15 mouse cellular contexts compared by ENCODE assay signal in the genomic region with DNA sequence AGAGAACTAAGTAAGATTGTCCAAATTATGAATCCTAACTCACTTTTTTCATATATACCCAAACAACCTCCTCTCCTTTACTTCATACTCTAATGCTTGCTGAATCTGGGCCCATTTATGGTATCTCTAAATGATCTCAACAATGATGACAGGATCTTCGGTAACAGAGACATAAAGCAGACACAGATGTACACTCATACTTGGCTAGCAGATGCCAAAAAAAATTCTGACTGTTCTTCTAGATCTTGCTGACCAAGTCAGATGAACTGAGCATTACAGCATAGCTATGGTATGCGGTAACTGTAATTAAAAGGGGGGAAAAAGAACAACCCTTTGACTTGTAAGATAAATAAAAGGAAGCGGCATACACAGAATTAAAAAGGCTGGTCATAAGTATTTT. TPM values are rescaled to one million over a fixed set of nuclear protein-coding genes. Genes with fewer than 3 reads are reported as not detected.
DNase-seq lines count a peak whose midpoint lies in the region; ATAC-seq lines count a peak whose summit lies in the region.
"Had no signal": no experiment of that assay in that cellular context is flagged by ENCODE, and none has a peak within 500 bp of the region (broad histone marks: within the 10 kb centered on the region; RNA-seq: fewer than 3 reads in every experiment).

No protein-coding gene starts in this region.

- no peak overlapping the region for H3K4me3 ChIP-seq in kidney, embryonic 14.5 days (ENCODE audit: low read length)
- H3K4me3 ChIP-seq in intestine, embryonic 14.5 days (ENCODE audit: low read depth, low read length), result no peak overlapping the region
- H3K4me3 ChIP-seq: embryonic facial prominence, embryonic 15.5 days; forebrain, embryonic 13.5 days had no signal

- intact Hi-C loops in left cerebral cortex, postnatal 10 days (cut with DNase I), result no loop called here

- H3K4me1 ChIP-seq in kidney, embryonic 14.5 days (ENCODE audit: control insufficient read depth, insufficient read depth, low read length), result no peaks in the 10 kb centered on the region
- H3K4me1 ChIP-seq in intestine, embryonic 14.5 days (replicated peaks; ENCODE audit: control insufficient read depth, insufficient read depth, low read length), result peaks cover 17% of the 10 kb centered on the region
- H3K4me1 ChIP-seq: forebrain, embryonic 13.5 days had no signal

- ATAC-seq in kidney, embryonic 14.5 days (ENCODE audit: low FRiP score, low TSS enrichment), result peak; percentile 64; the same call in 1 of the 2 replicates
- ATAC-seq in intestine, embryonic 14.5 days (replicated peaks; ENCODE audit: low FRiP score, low TSS enrichment, low read depth), result peak; percentile 84
- ATAC-seq: forebrain, embryonic 13.5 days; inflammation-experienced regulatory T-cells, adult 6 months had no signal

- H3K27ac ChIP-seq in kidney, embryonic 14.5 days (ENCODE audit: low read depth, low read length), result 0 out of 2 replicates have a peak overlapping the region, but pooled peaks have one; percentile 7
- peak overlapping the region; percentile 83 for H3K27ac ChIP-seq in intestine, embryonic 14.5 days (ENCODE audit: low read depth)
- H3K27ac ChIP-seq: embryonic facial prominence, embryonic 15.5 days; forebrain, embryonic 13.5 days had no signal

- H3K9ac ChIP-seq in kidney, embryonic 14.5 days (ENCODE audit: low read depth, low read length), result no peak overlapping the region
- no peak overlapping the region for H3K9ac ChIP-seq in intestine, embryonic 14.5 days (ENCODE audit: low read length)
- H3K9ac ChIP-seq: embryonic facial prominence, embryonic 15.5 days; forebrain, embryonic 13.5 days had no signal

- DNase-seq in heart, adult 11 months, result peak; percentile 68
- DNase-seq in heart, adult 8-10 months (ENCODE audit: low spot score), result no peak
- DNase-seq in kidney, adult 8-10 months, result no peak
- peak; percentile 50 for DNase-seq in 3134 (ENCODE audit: extremely low read depth, insufficient read length, low spot score)
- DNase-seq in intestine, embryonic 14.5 days (ENCODE audit: low spot score), result no peak
- DNase-seq in left cerebral cortex, postnatal 10 days (ENCODE audit: extremely low spot score in 1 of 2, low spot score in 2 of 2), result no peak
- DNase-seq in thymus, postnatal 25 days, result no peak
- DNase-seq: B cell, adult 2 months; cerebellum, adult 11 months; right cerebral cortex, adult 18-20 months; thymus, adult 18-20 months had no signal

- H3K9me3 ChIP-seq in kidney, embryonic 14.5 days (ENCODE audit: control insufficient read depth, low read length), result no peaks in the 10 kb centered on the region
- no peaks in the 10 kb centered on the region for H3K9me3 ChIP-seq in intestine, embryonic 14.5 days (ENCODE audit: control insufficient read depth, low read length)
- H3K9me3 ChIP-seq: embryonic facial prominence, embryonic 15.5 days; forebrain, embryonic 13.5 days had no signal

- H3K4me2 ChIP-seq in kidney, embryonic 14.5 days (replicated peaks; ENCODE audit: low read depth, low read length), result no peak overlapping the region
- H3K4me2 ChIP-seq in intestine, embryonic 14.5 days (ENCODE audit: low read length), result no peak overlapping the region; the same call in 1 of the 2 replicates
- H3K4me2 ChIP-seq: embryonic facial prominence, embryonic 15.5 days; forebrain, embryonic 13.5 days had no signal

- no peaks in the 10 kb centered on the region for H3K27me3 ChIP-seq in kidney, embryonic 14.5 days (ENCODE audit: control insufficient read depth, insufficient read depth, low read length)
- no peaks in the 10 kb centered on the region for H3K27me3 ChIP-seq in intestine, embryonic 14.5 days (replicated peaks; ENCODE audit: control insufficient read depth, insufficient read depth, low read length)
- H3K27me3 ChIP-seq: embryonic facial prominence, embryonic 15.5 days; forebrain, embryonic 13.5 days had no signal

- no peaks in the 10 kb centered on the region; the same call in 1 of the 2 replicates for H3K36me3 ChIP-seq in kidney, embryonic 14.5 days (ENCODE audit: control insufficient read depth, insufficient read depth, low read length)
- H3K36me3 ChIP-seq in intestine, embryonic 14.5 days (ENCODE audit: control insufficient read depth, insufficient read depth, low read length), result 0 out of 2 replicates have a peak, but pooled peaks cover 11% of the 10 kb centered on the region
- H3K36me3 ChIP-seq: embryonic facial prominence, embryonic 15.5 days had no signal

- 44% methylated on average over 3 of the region's 3 CpGs for WGBS in kidney, embryonic 14.5 days
- WGBS in intestine, embryonic 14.5 days, result 19% methylated on average over 3 of the region's 3 CpGs

RNA-seq across cellular contexts. Expression of a gene that starts 43.2 kb away (rescaled TPM):
- 10 to 100 TPM; 63.7 to 86.8 (median 76.8) TPM for total RNA-seq in heart, adult 8-10 months (2022)
- 63.4 and 74.2 TPM in 2 replicates for polyA plus RNA-seq in kidney, embryonic 14.5 days (2014; fragmentation: Nextera tagmentation; extraction: Ambion mirVana)
- polyA plus RNA-seq in intestine, embryonic 14.5 days (2014; fragmentation: Nextera tagmentation; extraction: Ambion mirVana), result 54.9 and 56.0 TPM in 2 replicates
- total RNA-seq in left cerebral cortex, postnatal 10 days (2021), result 10 to 100 TPM; 14.1 to 17.6 TPM

Comparison
In these comparisons a context has a peak if more than half of its experiments do, and no peak if none do; other contexts are left out.
1. DNase-seq: peak in heart, adult 11 months (single experiment) and 3134 (single experiment); none in heart, adult 8-10 months (single experiment), kidney, adult 8-10 months (0 of 2), intestine, embryonic 14.5 days (single experiment), left cerebral cortex, postnatal 10 days (0 of 2) and thymus, postnatal 25 days (single experiment).